Mouse (Mus musculus) C2C12 (cell line): ENCODE data around the gene Gm5039.
"Not testable (repeated sequence)": the region's sequence is repeated elsewhere in the genome, so short reads cannot be mapped to it uniquely, and the experiment has no call there.

ENCODE experiments used
- CTCF ChIP-seq: IDR thresholded peaks from one replicate; pipeline ENCODE4 v1.5.1; 2011; ENCODE audit not compliant: control insufficient read depth, insufficient read depth, insufficient read length
- FOSL1 ChIP-seq: IDR thresholded peaks from one replicate; pipeline ENCODE4 v1.8.0; 2011; ENCODE audit warnings: mild to moderate bottlenecking, low read length; ENCODE audit not compliant: poor library complexity, insufficient read depth, severe bottlenecking
- MAX ChIP-seq: IDR thresholded peaks from one replicate; pipeline ENCODE4 v1.6.1; 2011; ENCODE audit warnings: mild to moderate bottlenecking, control low read depth
- USF1 ChIP-seq: IDR thresholded peaks from one replicate; pipeline ENCODE4 v1.6.1; 2011; ENCODE audit warnings: low read depth, mild to moderate bottlenecking, control low read depth, moderate library complexity

DNA sequence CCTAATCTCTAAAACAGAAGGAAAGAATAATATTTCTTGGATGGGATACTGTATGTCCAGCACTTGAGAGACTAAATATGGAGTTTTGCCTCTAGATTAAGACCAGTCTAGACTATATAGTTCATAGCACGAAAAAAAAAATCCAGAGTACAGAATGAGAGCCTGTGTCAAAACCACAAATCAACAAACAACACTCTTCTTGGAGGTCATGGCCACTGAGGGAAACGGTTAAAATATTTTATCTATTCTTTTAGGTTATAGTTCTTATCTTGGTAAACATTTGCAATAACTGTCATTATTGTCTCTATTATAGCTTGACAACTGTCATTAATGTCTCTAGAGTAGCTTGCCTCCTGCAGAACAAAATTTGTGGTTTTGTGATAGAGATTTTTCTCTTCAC, 26.7 kb downstream of the Gm5039 start:
- TF ChIP-seq CTCF, FOSL1, USF1, MAX: not testable (repeated sequence)
